Mouse (Mus musculus) 3T3-L1 (cell line): ENCODE data around the gene Klhl36.
"Not testable (repeated sequence)": the region's sequence is repeated elsewhere in the genome, so short reads cannot be mapped to it uniquely, and the experiment has no call there.

Experiments
- DNase-seq: peaks from one replicate; pipeline ENCODE4 v3.0.0-alpha.2; 2015; ENCODE audit warnings: low read depth, low spot score

Klhl36 gene

GRCm38 (mm10) chr8:119835270-119835669, 26.8 kb upstream of the Klhl36 start:
- DNase-seq, result no peak

- DNase-seq, result no peak
Measured at GRCm38 (mm10) chr8:119836831-119837230, 25.2 kb upstream of the Klhl36 start.

GRCm38 (mm10) chr8:119837553-119838071, 24.5 kb upstream of the Klhl36 start:
- DNase-seq, result no peak

- no peak for DNase-seq
Measured at GRCm38 (mm10) chr8:119838100-119838982, 23.7 kb upstream of the Klhl36 start.

GRCm38 (mm10) chr8:119838983-119839340, 23.1 kb upstream of the Klhl36 start:
- DNase-seq, result no peak

GRCm38 (mm10) chr8:119839419-119840021, 22.5 kb upstream of the Klhl36 start:
- DNase-seq, result no peak

DNA sequence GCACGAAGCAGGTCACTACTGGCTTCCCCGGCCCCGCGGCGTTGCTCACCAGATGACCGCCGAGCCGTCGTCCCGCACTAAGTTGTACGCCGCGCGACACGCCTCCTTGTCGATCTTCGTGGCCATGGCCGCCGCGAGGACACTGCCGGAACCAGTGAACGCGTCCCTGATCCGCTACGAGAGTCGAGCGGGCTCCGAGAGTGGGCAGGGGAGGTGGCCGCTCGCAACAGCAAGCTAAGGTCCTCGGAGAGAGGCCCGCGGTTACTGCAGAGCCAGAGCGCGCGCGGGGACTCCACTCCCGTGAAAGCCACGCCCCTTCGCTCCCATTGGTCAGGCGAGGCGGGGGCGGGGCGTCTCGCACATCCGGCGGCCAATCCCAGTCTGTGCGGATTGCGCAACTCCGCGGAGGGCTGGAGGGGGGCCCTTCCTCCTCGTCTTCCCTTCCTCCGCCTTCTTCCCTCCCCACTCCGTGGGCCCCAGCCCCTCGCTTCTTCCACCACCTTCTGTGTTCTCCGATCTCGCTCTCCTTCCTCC, 21.7 kb upstream of the Klhl36 start, which contains the start of gene Cotl1:
TSS of gene Cotl1 (minus strand) at position 270 of the 534 bp plus-strand sequence.
- DNase-seq, result peak; percentile 84

GRCm38 (mm10) chr8:119840905-119841411, 21.1 kb upstream of the Klhl36 start:
- DNase-seq, result no peak

DNA sequence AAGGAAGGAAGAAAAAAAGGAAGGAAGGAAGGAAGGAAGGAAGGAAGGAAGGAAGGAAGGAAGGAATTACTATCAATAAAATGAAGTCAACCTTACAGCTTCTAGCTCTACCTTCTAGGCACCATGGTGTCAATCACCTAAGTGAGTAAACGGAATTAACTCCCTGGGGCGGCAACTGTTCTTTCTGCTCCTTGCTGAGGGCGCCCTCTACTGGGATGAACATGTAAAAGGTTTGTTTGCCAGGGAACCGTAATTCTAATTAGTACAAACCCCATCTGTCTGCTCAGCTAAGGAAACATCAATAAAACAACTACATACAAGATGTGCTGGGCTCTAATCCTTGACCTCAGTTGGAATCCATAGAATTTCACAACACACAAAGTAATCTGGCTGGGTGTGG, 18.6 kb upstream of the Klhl36 start:
- DNase-seq, result peak; percentile 79

GRCm38 (mm10) chr8:119844577-119844976, 17.5 kb upstream of the Klhl36 start:
- no peak for DNase-seq

DNA sequence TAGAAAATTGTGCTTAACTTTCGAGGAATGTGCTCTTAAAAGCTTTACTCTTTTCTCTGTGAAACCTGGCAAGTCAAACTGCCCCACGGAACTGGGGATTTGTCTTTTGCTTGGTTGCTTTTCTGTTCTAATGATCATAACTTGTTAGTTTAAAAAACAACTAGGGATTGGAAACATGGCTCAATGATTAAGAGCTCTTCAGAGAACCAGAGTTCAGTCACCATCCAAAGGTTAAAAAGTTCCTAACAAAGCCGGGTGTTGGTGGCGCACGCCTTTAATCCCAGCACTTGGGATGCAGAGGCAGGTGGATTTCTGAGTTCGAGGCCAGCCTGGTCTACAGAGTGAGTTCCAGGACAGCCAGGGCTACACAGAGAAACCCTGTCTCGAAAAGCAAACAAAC, 16.3 kb upstream of the Klhl36 start:
- DNase-seq, result not testable (repeated sequence)

DNA sequence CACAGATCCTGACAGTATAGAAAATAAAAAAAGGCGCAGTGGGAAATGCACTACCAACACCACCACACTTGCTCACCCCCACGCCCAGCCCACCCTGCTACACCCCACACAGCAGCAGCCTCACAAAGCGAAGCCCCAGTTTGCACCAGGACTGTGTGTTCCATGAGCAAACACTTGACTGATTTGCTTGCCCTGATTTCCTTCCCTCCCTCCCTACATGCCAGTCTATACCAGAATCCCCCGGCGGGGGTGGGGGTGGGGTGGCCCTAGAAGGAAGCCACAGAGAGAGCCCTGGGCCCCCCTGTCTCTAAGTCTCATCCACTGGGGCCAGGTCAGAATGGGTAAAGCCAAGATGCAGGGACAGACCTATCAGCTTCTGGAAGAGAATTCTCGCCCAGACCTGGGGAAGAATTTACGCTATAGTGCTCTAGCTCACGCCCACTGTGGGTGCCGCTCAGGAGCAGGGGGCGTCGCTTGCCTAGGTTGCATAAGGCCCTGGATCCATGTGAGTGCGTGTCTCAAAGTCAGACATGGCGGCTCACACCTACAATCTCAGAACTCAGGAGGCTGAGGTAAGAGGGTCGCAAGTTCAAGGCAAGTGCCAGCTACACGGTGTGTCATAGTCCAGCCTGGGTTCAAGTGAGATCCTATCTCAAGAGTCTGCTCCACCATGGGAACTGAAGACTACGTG, 14.7 kb upstream of the Klhl36 start:
- no peak for DNase-seq

DNA sequence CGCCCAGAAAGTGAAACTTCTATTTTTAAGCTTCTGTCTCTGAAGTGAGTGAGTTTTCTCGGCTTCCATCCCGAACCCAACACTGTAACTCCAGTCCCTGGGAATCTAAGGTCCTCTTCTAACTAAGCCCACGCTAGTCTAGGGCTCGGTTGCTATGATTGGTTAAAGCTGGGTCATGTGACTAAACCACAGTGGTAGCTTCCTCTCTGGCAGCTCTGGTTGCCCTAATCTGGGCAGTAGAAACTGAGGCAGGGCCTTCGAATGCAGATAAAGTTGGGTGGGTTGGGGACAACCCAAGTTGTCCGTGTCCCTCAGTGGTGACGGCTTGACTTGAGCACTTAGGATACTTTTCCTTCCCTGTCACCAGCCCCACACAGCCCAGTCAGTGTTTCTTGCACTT, 8.5 kb upstream of the Klhl36 start:
- DNase-seq, result no peak

GRCm38 (mm10) chr8:119854035-119854434, 8.0 kb upstream of the Klhl36 start:
- DNase-seq, result no peak

DNA sequence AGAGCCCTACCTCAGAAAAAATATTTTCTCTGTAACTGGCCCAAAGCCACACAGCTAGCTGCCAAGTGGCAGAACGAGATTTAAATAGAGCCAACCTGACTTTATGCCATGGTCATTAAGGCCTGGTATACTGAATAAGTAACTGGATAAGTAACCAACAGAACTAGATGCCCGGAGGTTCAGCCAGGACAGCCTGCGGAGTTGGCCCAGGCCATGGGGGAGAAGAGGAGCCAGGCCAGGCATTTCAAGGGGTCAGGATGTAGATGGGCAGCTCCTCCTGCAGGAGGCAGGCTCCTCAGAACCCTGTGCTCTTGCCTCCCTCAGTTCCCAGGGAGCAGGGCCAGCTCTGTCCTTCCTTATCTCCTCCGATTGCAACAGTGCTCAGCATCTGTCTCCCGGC, 6.4 kb upstream of the Klhl36 start:
- DNase-seq, result no peak

DNA sequence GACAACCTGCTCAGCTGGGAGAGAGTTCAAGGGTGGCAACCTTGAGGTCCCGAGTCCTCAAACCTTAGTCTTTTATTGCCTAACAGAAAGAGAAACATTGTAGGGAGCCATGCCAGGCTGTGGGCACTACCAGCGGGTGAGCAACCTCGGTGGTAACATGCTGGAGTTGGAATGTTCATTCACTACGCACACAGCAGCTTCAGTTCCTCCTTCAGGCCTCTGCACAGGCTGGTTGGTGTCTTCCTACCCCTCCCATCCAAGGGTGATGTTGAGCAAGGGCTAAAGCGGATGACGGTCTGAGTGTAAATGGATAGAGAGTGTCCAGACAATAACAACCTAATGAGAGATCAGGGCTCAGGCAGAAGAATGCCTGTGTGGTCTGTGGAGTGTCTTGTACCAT, 4.3 kb upstream of the Klhl36 start:
- DNase-seq, result no peak

DNA sequence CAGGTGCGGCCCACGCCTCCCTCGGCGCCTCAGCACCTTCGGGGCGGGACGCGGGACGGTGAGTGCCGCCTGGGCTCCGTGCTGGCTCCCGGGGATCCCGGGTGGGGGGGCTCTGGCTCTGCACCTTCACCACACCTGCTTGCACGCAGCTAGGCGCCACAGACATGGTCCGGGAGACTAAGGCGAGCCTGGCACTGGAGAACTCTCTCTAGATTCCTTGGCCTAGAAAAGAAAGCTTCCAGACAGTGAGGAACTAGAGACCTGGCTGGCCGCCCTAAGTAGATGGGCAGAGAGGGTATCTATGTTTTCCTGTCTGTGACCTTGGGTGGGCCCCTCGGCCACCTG, 296 bp downstream of the Klhl36 start:
- DNase-seq, result no peak

GRCm38 (mm10) chr8:119862749-119863148, 683 bp downstream of the Klhl36 start:
- DNase-seq, result no peak

DNA sequence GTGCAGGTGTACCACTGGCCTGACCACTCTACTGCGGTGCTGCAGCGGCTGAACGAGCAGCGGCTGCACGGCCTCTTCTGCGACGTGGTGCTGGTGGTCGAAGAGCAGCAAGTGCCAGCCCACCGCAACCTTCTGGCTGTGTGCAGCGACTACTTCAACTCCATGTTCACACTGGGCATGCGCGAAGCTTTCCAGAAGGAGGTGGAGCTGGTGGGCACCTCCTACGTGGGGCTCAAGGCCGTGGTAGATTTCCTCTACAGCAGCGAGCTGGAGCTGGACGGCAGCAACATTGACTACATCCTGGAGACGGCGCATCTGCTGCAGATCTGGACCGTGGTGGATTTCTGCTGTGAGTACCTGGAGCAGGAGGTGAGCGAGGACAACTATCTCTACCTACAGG, 7.5 kb downstream of the Klhl36 start:
- DNase-seq, result no peak

DNA sequence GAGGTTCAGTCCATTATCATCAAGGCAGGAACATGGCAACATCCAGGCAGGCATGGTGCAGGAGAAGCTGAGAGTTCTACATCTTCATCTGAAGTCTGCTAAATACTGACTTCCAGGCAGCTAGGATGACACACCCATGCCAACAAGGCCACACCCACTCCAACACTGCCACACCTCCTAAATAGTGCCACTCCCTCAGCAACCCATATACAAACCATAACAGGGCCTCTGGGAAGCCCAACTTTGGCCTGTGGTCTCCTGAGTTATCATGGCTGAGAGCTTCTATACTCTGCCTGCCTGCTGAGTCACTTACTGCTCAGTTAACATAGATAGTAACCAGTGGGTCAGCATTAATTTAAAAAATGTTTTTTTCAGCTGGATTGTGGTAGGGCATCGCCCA, 11.1 kb downstream of the Klhl36 start:
- peak; percentile 42 for DNase-seq

GRCm38 (mm10) chr8:119881301-119881700, 19.2 kb downstream of the Klhl36 start:
- DNase-seq, result no peak

DNA sequence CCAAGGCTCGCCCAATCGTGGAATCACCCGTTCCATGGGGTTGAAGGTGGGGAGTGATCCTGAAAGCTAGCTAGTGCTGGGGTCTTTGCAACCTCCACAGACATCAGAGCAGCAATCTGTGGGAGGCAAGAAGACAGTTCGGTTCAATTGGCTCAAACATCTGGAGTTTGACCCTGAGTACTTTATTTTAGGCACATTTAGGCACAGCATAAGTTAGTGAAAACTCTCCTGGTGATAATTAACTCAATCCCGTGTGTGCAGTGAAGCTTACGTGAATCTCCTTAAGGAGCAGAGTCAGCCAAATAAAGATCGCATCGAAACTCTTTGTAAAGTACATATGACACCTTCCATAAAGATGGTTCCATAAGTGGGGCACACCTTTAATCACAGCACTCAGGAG, 19.9 kb downstream of the Klhl36 start:
- DNase-seq, result no peak
